Mouse (Mus musculus): Measurements from ENCODE around the gene Ambra1. TPM values are rescaled to one million over a fixed set of nuclear protein-coding genes. Genes with fewer than 3 reads are reported as not detected.

Gene Ambra1
- polyA plus RNA-seq, 1 experiment = 37.9 TPM

DNA sequence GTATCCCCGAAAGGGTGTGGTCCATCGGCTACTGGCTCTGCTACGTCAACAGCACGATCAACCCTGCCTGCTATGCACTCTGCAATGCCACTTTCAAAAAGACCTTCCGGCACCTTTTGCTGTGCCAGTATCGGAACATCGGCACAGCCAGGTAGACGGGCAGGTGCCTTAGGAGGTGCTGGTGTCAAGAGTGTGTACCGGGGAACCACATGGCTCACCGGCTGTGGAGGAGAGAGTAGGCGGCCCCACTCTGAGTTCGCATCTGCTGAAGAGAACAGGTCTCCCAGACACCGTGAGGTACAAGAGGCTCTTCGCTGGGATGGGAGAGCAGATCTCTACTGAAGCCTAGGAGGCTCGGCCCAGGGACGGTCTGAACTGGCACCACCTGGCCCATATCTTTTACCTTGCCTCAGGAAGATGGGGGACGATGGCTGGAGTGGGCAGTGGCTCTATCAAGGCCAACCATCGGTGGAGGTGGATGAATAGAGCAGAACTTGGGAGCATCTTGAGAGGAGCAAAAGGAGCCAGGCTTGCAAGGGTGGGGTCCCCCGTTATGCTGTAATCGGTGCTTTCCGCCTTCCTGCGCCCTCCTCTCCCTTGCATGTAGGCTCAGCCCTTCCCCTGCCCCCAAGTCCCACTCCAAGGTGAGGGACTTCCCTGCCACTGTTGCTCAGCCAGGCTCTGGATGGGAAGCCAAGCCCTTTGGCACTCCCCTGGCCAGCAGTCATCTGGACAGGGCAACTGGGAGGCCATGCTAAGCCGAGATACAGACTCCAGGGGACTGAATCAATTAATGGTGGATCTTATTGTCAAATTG is 198.8 kb downstream of the Ambra1 start:
- no peak for TF ChIP-seq POLR2A (IDR thresholded peaks at IDR 0.05; ENCODE audit: borderline replicate concordance, insufficient read depth, low read length)
- TF ChIP-seq CTCF (IDR thresholded peaks at IDR 0.05; ENCODE audit: borderline replicate concordance, insufficient read depth, low read depth, low read length) = no peak
- 43% methylated on average over 23 of the region's 23 CpGs for WGBS

DNA sequence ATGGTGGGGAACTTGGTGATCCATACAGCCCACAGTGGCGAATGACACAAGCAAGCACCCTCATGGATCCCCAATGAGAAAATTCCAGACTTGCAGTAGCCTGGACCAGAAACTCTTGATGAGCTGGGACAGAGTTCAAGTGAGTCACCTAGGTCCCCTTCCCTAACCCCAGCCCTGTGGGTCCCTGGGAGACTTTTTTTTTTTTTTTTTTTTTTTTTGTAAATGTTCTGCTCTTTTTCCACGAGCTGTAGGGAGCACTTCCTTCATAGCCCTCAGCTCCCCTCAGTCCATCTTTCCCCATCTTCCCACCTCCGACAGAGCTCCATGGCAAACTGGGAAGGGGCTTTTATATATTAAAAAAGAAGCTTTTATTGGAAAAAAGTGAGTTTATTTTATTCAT is 199.5 kb downstream of the Ambra1 start:
- Histone ChIP-seq H3K27me3 (ENCODE audit: control insufficient read depth, insufficient read depth, low read length) (no peaks in the 10 kb centered on the region), H3K4me3 (replicated peaks; ENCODE audit: insufficient read depth, low read depth, low read length) (no peak overlapping the region), H3K27ac (ENCODE audit: insufficient read depth, low read length) (no peak overlapping the region), H3K4me1 (ENCODE audit: control insufficient read depth, insufficient read depth, low read length) (peaks cover 46% of the 10 kb centered on the region)
- DNase-seq = peak in 1 of 2 experiments; percentile 19
- WGBS = 83% methylated on average over 3 of the region's 3 CpGs
- TF ChIP-seq CTCF (IDR thresholded peaks at IDR 0.05; ENCODE audit: borderline replicate concordance, insufficient read depth, low read depth, low read length) = no peak
- no peak for TF ChIP-seq POLR2A (IDR thresholded peaks at IDR 0.05; ENCODE audit: borderline replicate concordance, insufficient read depth, low read length)

More for the DNA sequence above, 198.8 kb downstream of the Ambra1 start:
- peak overlapping the region; percentile 35 for H3K4me3 ChIP-seq (replicated peaks; ENCODE audit: insufficient read depth, low read depth, low read length)
- H3K4me1 ChIP-seq (ENCODE audit: control insufficient read depth, insufficient read depth, low read length) = peaks cover 40% of the 10 kb centered on the region
- H3K27ac ChIP-seq (ENCODE audit: insufficient read depth, low read length) = no peak overlapping the region
- no peaks in the 10 kb centered on the region for H3K27me3 ChIP-seq (ENCODE audit: control insufficient read depth, insufficient read depth, low read length)
- DNase-seq = peak; percentile 54 to 63

DNA sequence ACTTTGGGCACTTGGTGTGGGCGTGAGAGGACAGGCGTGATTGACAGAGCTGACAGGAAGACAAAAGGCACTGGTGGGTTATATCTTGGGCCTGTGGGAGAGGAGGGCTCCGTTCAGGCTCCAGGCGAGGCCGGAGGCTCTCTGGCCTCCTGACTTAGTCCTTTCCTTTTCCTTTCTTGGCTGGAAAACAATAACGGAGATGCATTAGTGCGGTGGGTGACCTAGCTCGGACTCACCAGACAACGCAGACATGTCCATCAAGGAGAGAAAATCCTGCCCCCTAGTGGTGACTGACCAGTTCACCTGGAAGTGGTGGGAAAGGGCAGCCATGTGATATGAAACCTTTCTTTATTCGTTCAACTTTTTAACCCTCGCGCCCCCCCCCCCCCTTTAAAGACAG is 200.0 kb downstream of the Ambra1 start:
- WGBS = 25% methylated on average over 12 of the region's 12 CpGs
- H3K4me1 ChIP-seq (ENCODE audit: control insufficient read depth, insufficient read depth, low read length) = peaks cover 51% of the 10 kb centered on the region
- TF ChIP-seq CTCF (IDR thresholded peaks at IDR 0.05; ENCODE audit: borderline replicate concordance, insufficient read depth, low read depth, low read length) (peak; percentile 83), POLR2A (IDR thresholded peaks at IDR 0.05; ENCODE audit: borderline replicate concordance, insufficient read depth, low read length) (no peak)
- no peak overlapping the region for H3K27ac ChIP-seq (ENCODE audit: insufficient read depth, low read length)
- no peak overlapping the region for H3K4me3 ChIP-seq (replicated peaks; ENCODE audit: insufficient read depth, low read depth, low read length)
- no peaks in the 10 kb centered on the region for H3K27me3 ChIP-seq (ENCODE audit: control insufficient read depth, insufficient read depth, low read length)
- peak; percentile 69 to 77 for DNase-seq

DNA sequence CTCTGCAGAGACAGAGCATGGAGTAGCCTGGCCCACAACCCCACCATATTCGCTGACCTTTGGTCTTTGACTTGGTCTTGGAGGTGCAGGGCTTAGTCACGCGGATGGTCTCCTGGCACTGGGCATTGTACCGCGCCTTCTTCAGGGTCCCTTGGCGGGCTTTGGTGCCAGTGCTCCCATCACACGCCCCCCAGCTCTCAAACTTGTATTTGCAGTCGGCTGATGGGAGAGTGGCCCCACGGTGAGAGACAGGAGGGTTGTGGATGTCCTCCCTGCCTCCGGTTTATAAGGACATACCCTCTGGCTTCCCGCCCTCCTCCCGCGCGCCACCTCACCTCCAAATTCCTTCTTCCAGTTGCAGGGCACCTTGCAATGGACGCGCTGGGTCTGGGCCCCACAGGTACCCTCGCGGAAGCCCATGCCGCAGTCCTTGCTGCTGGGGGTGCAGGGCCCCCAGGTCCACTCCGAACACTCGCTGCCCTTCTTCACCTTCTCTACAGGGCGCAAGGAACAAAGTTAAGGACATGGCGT is 200.9 kb downstream of the Ambra1 start:
- H3K27me3 ChIP-seq (ENCODE audit: control insufficient read depth, insufficient read depth, low read length) = no peaks in the 10 kb centered on the region
- WGBS = 59% methylated on average over 23 of the region's 23 CpGs
- peak in 1 of 2 experiments; percentile 44 for DNase-seq
- TF ChIP-seq POLR2A (IDR thresholded peaks at IDR 0.05; ENCODE audit: borderline replicate concordance, insufficient read depth, low read length) = no peak
- TF ChIP-seq CTCF (IDR thresholded peaks at IDR 0.05; ENCODE audit: borderline replicate concordance, insufficient read depth, low read depth, low read length) = no peak
- no peak overlapping the region for H3K27ac ChIP-seq (ENCODE audit: insufficient read depth, low read length)
- peaks cover 60% of the 10 kb centered on the region for H3K4me1 ChIP-seq (ENCODE audit: control insufficient read depth, insufficient read depth, low read length)
- peak overlapping the region; percentile 2 for H3K4me3 ChIP-seq (replicated peaks; ENCODE audit: insufficient read depth, low read depth, low read length)

DNA sequence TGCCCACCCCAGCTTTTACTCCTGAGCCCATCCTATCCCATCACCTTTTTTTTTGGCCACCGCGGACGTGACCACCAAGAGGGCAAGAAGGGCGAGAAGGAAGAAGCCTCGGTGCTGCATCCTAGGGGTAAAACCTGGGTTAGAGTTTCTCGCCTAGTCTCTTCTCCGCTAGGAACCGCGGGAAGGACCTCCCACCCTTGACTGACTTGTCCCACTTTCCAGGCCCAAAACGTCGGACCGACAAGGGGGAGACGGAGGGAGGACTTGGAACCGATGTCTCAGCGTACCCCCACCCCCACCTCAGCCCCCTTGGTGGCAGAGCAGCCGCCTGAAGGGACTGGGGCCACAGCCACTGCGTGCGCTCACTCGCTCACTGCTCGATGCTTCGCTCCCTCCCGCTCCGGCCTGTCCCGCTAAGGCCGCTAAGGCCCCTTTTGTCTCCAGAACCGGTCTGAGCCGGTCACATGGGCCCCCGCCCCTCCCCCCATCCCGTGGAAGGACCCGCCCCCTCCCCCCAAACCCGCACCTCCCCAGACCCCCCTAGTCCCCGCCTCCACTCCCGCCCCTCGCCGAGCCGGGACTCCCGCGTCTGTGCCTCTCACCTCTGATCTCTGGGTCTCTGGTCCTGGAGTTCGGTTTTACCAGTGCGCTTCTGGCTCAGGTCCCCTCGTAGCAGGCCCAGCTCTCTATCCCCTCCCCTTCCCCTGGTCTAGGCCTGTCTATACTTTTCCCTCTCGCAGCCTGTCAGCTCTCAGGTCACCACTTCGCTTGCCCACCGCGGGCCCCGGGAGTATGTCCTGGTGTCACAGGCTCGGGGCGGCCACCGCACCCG is 201.6 kb downstream of the Ambra1 start:
- Histone ChIP-seq H3K4me1 (ENCODE audit: control insufficient read depth, insufficient read depth, low read length) (peaks cover 67% of the 10 kb centered on the region), H3K27me3 (ENCODE audit: control insufficient read depth, insufficient read depth, low read length) (no peaks in the 10 kb centered on the region), H3K4me3 (replicated peaks; ENCODE audit: insufficient read depth, low read depth, low read length) (peak overlapping the region; percentile 2), H3K27ac (ENCODE audit: insufficient read depth, low read length) (no peak overlapping the region)
- TF ChIP-seq POLR2A (IDR thresholded peaks at IDR 0.05; ENCODE audit: borderline replicate concordance, insufficient read depth, low read length) (no peak), CTCF (IDR thresholded peaks at IDR 0.05; ENCODE audit: borderline replicate concordance, insufficient read depth, low read depth, low read length) (no peak)
- DNase-seq = peak; percentile 33 to 38
- WGBS = 41% methylated on average over 49 of the region's 50 CpGs

DNA sequence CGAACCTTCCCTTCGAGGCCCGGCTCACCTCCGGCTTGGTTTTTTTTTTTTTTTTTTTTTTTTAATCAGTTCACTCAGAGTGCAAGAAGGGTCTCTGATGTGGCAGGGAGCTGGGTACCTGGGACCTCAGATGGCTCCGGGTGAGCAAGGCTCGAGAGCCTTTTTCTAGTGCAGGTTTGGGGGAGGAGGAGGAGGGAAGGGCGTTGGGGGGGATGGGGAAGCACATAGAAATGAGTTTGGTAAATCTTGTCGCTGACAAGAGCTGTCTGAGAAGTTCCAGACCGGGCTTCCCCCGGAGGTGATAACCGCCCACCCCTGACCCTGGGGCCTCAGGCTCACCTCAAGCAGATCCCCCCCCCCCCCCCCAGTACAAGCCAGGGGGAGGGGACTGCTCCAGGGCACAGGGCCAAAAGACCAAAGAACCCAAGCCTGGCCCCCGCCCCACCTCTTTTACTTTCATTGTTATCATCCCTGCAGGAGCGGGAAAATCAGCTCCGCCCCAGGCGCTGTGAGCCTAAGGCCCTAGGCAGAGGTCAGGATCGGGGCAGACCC is 202.3 kb downstream of the Ambra1 start, which contains the start of gene Mdk:
TSS of gene Mdk (minus strand) at position 138 of the 552 bp plus-strand sequence.
- H3K27me3 ChIP-seq (ENCODE audit: control insufficient read depth, insufficient read depth, low read length) = no peaks in the 10 kb centered on the region
- peak within 1 kb of the TSS; percentile 57 for H3K27ac ChIP-seq (ENCODE audit: insufficient read depth, low read length)
- WGBS = 37% methylated on average over 16 of the region's 16 CpGs
- peaks cover 74% of the 10 kb centered on the region for H3K4me1 ChIP-seq (ENCODE audit: control insufficient read depth, insufficient read depth, low read length)
- TF ChIP-seq CTCF (IDR thresholded peaks at IDR 0.05; ENCODE audit: borderline replicate concordance, insufficient read depth, low read depth, low read length) = no peak
- no peak for TF ChIP-seq POLR2A (IDR thresholded peaks at IDR 0.05; ENCODE audit: borderline replicate concordance, insufficient read depth, low read length)
- H3K4me3 ChIP-seq (replicated peaks; ENCODE audit: insufficient read depth, low read depth, low read length) = peak within 1 kb of the TSS; percentile 2
- DNase-seq = peak; percentile 30 to 35

DNA sequence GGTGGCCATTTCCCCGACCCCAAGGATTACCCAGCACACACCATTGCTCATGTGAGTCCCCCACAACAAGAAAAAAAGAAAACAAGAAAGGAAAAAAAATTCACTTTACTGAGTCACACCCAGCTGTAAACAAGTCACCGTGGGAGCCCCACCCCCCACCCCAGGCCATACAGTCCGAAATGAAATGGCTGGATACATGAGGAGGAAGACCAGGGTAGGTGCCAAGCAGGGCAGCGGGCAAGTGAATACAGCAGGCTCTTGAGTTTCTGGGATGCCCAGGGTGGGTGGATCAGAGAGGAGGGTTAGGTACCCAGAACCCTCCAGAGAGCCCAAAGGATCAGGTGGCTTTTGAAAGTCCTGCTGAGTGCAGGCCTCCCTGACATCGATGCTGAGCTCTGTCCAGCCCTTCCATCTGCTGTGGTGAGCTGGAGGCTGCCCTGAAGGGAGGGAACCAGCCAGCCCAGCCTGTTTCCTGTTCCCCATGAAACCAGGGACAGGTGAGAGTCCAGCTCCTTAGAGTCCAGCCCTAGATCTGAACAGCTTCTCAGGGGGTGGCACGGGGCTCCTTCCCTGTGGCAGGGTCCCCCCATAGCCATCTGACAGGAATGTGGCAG is 202.9 kb downstream of the Ambra1 start:
- 8% methylated on average over 6 of the region's 6 CpGs for WGBS
- TF ChIP-seq CTCF (IDR thresholded peaks at IDR 0.05; ENCODE audit: borderline replicate concordance, insufficient read depth, low read depth, low read length) (no peak), POLR2A (IDR thresholded peaks at IDR 0.05; ENCODE audit: borderline replicate concordance, insufficient read depth, low read length) (no peak)
- Histone ChIP-seq H3K4me1 (ENCODE audit: control insufficient read depth, insufficient read depth, low read length) (peaks cover 80% of the 10 kb centered on the region), H3K4me3 (replicated peaks; ENCODE audit: insufficient read depth, low read depth, low read length) (no peak overlapping the region), H3K27ac (ENCODE audit: insufficient read depth, low read length) (peak overlapping the region; percentile 57), H3K27me3 (ENCODE audit: control insufficient read depth, insufficient read depth, low read length) (no peaks in the 10 kb centered on the region)
- peak; percentile 75 to 78 for DNase-seq
